Mouse (Mus musculus) gastrocnemius, adult 8-10 months (tissue): ENCODE data around the gene Slc37a1. TPM values are rescaled to one million over a fixed set of nuclear protein-coding genes. Genes with fewer than 3 reads are reported as not detected.

Experiments
- DNase-seq, 2 experiments: peaks; one replicate each; pipeline ENCODE4 v3.0.0; 2022; ENCODE audit warnings: low spot score in 2 of 2
- total RNA-seq, 4 experiments: library from RNA; stranded (reverse); gene quantifications; 2 replicates each; pipeline ENCODE4 v1.2.4; 2022

The Slc37a1 gene
- total RNA-seq: 1 to 10 TPM; 2.4 to 4.6 (median 3.0) TPM

GRCm38 (mm10) chr17:31286492-31286891 is at the start of gene Slc37a1:
Gene Slc37a1, plus strand, starts transcription at chr17:31286792.
- no peak for DNase-seq

GRCm38 (mm10) chr17:31238234-31239020 is 48.2 kb upstream of the Slc37a1 start:
- no peak for DNase-seq

GRCm38 (mm10) chr17:31241156-31241555 is 45.4 kb upstream of the Slc37a1 start:
- DNase-seq: no peak

GRCm38 (mm10) chr17:31242764-31243163 is 43.8 kb upstream of the Slc37a1 start:
- no peak for DNase-seq

GRCm38 (mm10) chr17:31245321-31245720 is 41.3 kb upstream of the Slc37a1 start:
- no peak for DNase-seq

GRCm38 (mm10) chr17:31247144-31247543 is 39.4 kb upstream of the Slc37a1 start:
- DNase-seq: no peak

GRCm38 (mm10) chr17:31253951-31254350 is 32.6 kb upstream of the Slc37a1 start:
- no peak for DNase-seq

- DNase-seq: peak; percentile 79
Observed at GRCm38 (mm10) chr17:31254463-31254931, 32.1 kb upstream of the Slc37a1 start.

- no peak for DNase-seq
Observed at GRCm38 (mm10) chr17:31257149-31257548, 29.4 kb upstream of the Slc37a1 start.

- no peak for DNase-seq
Observed at GRCm38 (mm10) chr17:31257898-31258297, 28.7 kb upstream of the Slc37a1 start.

- peak; percentile 65 to 78 for DNase-seq
Observed at GRCm38 (mm10) chr17:31258310-31258865, 28.2 kb upstream of the Slc37a1 start.

GRCm38 (mm10) chr17:31259145-31259544 is 27.4 kb upstream of the Slc37a1 start:
- DNase-seq: no peak

- DNase-seq: no peak
Observed at GRCm38 (mm10) chr17:31259825-31260224, 26.8 kb upstream of the Slc37a1 start.

- DNase-seq: peak; percentile 93 to 97
Observed at GRCm38 (mm10) chr17:31260430-31260829, 26.2 kb upstream of the Slc37a1 start.

- DNase-seq: no peak
Observed at GRCm38 (mm10) chr17:31261352-31261751, 25.2 kb upstream of the Slc37a1 start.

GRCm38 (mm10) chr17:31262715-31263114 is 23.9 kb upstream of the Slc37a1 start:
- DNase-seq: no peak

- DNase-seq: no peak
Observed at GRCm38 (mm10) chr17:31263770-31264169, 22.8 kb upstream of the Slc37a1 start.

GRCm38 (mm10) chr17:31264372-31264771 is 22.2 kb upstream of the Slc37a1 start:
- DNase-seq: no peak

- no peak for DNase-seq
Observed at GRCm38 (mm10) chr17:31265171-31265572, 21.4 kb upstream of the Slc37a1 start.

- no peak for DNase-seq
Observed at GRCm38 (mm10) chr17:31265831-31266230, 20.8 kb upstream of the Slc37a1 start.

- no peak for DNase-seq
Observed at GRCm38 (mm10) chr17:31266321-31266950, 20.2 kb upstream of the Slc37a1 start.

GRCm38 (mm10) chr17:31267138-31267537 is 19.5 kb upstream of the Slc37a1 start:
- no peak for DNase-seq
